Mouse (Mus musculus) right cerebral cortex, postnatal 4 days (tissue): ENCODE measurements around the gene Kcnk6.

Experiments used
- DNase-seq: peaks from one replicate; pipeline ENCODE4 v3.0.0-alpha.2; 2022

The Kcnk6 gene

DNA sequence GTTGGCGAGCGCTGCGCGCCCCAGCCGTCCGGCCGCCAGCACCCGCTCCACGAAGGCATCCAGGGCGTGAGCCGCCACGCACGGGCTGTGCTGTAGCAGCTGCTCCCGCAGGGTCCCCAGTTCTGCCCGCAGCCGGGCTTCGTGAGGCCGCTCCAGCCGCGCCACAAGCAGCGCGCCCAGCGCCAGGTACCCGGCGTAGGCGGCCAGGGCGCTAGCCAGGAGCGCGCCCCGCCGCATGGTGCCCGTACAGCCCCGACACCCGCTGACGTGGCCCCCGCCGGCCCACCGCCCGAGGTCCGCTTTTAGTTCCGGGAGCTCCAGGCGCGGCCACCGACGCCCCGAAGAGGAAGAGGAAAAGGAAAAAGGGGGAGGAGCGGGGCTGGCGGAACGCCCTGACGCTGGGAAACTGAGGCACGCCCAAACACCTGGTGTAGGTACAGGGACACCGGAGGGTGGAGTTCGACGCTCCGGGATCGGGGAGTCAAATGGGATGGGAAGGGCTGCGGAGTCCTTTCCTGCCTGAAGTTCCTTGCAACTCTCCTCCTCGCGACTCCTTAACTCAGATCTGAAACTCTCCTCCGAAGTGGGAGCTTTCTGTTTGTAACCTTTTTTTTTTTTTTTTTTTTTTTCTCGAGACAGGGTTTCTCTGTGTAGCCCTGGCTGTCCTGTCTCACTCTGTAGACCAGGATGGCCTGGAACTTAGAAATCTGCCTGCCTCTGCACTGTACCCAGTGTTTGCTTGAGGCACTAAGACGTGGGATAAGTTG, at the start of gene Kcnk6:
Kcnk6 (minus strand) TSS at position 269 of the 767 bp plus-strand sequence.
- no peak for DNase-seq

DNA sequence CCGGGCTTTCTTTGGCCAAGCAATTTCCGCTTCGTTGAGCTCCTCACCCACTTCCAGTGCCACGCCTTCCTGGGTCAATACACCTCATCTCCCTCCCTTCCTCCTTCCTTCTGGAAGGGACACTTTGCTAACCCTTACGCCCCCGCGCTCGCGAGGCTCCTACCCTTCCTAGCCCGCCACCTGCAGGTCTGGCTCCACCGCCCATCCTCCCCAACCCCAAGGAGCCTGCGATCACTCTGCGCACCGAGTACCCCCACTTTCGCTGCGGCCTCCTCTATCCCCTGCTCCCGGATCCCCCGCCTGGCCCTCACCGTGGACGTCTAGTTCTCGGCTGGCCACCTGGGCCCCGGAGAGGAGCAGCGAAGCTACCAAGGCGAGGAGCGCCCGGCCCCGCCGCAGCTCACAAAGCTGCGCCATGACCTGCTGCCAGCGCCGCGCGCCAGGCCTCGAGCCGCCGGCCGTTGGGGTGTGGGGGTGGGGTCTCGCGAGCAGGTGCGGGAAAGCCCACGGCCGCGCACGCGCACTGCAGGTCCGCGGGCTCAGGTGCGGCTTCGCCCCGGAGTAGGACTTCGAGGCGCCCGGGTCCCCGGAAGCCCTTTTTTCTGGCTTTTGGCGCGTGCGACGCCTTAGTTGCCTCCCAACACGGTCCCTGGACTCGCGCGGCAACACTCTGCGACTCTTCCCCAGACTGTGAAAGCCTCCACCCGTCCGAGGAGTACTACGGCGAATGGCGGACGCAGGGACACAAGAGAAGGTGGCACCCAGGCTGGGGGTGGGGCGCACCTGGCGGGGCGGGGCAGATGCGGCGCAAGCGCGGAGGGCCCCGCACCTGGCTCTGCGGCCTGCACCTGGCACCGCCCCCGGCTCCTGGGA, 49.1 kb upstream of the Kcnk6 start, which contains the start of gene Spint2:
Spint2 (minus strand) TSS at position 712 of the 873 bp plus-strand sequence.
- peak; percentile 49 for DNase-seq

DNA sequence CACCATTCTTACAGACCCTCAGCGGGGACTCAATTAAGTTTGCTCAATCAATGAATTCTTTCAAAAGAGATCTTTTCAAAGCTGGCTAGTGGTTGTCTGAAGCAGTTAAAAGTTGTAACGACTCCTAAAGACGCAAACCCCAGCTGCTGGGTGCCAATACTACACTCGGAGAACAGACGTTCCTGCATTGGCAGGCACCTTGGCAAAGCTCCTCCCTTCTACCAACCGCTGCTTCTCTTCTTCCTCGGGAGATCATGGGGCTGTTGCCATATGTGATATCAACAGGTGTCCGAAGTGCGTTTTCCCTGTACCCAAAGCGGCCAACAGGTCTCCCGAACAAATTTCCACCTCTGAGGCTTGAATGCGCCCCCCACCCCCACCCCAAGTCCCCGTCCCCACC, 48.5 kb upstream of the Kcnk6 start:
- no peak for DNase-seq

DNA sequence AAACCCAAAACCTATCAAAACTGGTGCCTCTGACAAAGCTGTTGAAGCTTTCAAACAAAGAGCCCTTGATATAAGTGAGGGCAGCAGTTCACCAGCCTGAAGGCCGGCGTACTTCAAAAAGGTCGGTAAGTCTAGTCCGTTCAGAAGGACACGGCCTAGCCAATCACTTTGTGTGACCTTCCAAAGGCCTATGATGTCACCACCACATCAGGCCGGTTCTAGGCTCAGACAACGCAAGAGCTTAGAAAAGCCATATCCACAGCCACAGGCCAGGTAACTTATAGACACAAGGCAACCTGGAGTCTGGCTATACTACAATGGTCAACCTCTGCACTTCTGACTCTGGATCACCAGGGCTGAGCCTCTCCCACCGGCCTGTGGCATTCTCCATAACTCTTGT, 47.6 kb upstream of the Kcnk6 start:
- DNase-seq, result no peak

DNA sequence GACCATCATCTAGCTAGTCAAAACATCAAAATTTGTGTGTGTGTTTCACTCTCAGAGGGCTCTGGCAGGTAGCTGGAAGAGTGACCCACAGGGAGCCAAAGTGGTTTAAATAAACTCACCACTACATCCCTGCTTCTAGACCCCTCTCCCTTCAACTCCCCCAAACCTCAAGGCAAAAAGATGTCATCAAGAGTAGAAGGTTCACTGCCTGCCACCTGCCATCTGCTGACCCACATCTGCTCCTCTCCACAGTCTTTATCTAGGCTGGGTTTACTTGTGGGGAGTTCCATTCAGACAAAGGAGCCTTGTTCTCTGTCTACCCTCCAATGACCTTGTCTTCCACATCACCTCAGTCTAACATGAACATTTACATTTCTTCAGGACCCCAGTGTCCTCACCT, 46.9 kb upstream of the Kcnk6 start:
- DNase-seq, result no peak

DNA sequence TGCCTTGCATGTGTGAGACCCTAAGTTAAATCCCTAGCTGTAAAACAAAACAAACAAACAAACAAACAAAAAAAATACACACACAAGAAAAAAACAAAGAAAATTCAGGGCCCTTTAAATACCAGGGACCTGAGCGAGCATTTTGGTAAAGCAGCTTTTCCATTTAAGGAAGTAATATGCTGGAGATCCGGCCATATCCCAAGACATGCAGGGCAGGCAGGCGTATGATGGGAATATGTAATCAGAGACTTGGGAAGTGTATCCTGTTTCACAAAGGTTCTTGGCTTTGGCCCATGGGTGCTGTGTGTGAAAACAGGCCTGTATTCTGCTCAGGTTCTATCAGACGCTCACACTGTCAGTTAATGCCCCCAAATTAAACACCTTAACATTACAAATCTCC, 45.2 kb upstream of the Kcnk6 start:
- no peak for DNase-seq

DNA sequence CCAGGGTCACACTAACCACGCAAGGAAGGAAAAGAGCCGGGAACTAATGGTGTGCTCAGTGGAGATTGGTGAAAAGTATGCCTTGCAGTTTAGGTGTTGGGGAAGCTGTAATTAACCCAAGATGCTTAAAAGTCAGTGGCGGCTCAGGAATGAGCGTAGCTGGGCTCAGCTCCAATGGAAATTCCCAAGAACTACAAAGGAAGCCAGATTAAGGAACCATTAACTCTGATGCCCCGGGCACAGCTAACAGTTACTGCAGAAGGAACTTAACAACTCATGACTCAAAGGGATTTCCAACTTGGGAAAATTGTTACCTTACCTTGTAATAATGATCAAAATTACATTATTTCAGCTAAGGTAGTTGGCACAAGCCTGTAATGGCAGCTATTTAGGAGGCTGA, 44.4 kb upstream of the Kcnk6 start:
- DNase-seq, result no peak

DNA sequence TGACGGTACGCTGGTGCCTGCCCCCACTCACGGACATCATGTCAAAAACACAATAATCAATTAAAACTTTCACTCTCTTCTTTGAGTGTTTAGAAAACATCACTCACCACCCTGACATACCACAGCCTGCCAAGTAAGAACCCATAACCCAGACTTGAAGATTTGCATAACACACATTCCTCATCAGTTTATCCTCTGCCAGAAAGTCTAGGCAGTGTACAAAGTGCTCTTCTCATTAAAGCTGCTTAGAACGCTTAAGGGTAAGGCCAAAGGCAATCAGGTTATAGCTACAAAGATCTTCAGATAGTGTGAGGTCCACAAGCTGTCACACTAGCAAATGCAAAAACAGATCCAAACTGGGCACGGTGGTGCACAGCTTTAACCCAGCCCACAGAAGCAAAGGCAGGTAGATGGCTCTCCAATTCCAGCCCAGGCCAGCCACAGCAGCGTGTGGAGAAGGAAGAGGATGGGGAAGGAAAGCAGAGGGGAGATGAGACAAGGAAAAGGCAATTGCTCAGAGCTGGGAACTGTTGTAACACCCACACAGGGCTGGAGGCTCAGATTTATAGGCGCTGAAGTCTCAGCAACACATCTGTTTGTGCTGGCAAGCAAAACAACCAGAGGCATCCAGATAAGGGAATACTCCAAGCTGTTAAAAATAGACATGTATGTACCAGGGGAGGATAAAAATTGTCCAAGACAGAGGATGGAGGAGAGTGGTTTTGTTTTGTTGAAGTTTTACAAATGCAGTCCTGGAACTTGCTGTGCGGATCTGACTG, 39.6 kb upstream of the Kcnk6 start:
- no peak for DNase-seq

DNA sequence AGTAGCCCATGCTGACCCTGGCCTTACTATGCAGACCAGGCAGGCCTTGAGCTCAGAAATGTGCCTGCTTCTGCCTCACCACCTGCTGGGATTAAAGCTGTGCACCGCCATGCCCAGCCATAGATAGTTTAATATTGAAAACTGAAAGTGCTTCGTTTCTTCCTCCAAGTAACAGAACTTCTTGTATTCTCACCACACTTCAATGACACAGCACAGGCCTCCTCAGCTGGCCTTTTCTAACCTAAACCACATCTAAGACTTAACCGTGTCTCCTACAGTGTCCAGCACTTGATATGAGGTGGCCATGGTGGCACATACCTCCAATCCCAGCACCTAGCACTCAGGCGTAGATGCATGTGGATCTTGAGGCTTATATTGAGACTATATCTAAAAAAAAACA, 38.1 kb upstream of the Kcnk6 start:
- DNase-seq, result no peak

DNA sequence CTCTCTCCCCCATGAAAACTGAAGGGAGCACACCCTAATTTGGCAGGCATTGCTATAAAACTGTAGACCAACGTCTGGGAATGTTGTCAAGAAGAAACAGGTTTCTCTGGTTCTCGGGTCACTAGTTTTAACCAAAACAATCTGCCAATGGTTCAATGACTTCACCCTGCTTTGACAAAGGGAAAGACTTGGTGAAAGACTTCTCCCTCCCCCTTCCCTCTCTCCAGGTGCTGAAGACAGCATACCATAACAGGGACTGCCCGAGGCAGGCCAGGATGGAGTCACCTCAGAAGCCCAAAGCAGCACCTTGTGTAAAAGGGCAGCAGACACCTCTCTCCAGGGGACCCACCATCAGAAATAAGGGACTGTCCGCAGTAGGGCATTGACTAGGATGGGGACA, 34.6 kb upstream of the Kcnk6 start:
- no peak for DNase-seq

DNA sequence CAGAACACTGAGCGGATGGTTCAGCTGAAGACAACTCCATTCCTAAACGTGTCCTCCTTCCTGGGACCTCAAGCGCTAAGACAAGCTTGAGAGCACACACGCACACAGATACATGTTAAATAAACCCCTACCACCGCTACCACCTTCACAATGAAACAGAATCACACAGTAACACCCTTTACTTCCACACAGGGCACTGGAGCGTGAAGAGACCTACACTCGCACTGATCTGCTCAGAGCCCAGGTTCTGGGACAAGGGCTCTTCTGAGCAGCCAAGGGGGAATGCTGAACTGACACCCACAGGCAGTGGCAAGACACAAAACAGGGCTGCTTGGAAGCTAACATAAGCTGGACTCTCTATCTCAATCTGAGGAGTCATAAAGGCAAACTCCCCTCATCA, 33.3 kb upstream of the Kcnk6 start:
- no peak for DNase-seq

DNA sequence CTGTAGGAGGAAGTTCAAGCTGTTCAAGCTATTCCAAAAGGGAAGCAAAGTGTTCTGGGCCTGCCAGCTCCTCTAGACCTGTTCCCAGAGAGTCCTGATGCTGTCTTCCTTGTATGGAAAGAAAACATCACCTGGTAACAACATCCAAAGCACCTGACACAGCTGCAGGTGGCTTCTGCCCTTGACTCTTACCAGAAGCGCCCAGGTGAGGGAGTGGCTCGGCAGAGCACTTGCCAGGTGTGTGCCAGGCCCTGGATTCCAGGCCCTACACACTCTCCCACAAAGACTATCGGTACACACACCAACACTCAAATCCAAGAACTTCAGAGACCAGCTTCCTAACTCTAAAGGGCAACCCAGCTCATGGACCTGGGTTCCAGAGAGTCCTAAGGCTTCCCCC, 31.5 kb upstream of the Kcnk6 start:
- no peak for DNase-seq

DNA sequence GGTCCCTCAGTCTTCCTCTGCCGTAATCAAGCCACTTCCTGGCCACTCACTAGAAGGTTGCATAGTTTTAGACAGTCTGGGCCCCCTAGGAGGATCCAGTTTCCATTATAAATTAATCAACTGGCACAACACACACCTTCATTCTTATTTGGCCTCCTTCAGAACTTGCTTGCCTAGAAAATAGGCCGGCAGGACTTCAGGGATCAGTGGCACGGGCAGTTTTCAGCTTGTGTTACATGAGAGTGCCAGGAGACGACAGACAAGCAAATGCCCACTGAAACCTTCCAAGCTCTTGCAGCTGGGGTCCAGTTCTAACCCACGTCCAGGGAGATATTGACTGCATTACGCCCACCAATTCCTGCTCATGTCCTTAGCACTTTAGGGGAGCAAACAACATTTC, 29.8 kb upstream of the Kcnk6 start:
- no peak for DNase-seq

DNA sequence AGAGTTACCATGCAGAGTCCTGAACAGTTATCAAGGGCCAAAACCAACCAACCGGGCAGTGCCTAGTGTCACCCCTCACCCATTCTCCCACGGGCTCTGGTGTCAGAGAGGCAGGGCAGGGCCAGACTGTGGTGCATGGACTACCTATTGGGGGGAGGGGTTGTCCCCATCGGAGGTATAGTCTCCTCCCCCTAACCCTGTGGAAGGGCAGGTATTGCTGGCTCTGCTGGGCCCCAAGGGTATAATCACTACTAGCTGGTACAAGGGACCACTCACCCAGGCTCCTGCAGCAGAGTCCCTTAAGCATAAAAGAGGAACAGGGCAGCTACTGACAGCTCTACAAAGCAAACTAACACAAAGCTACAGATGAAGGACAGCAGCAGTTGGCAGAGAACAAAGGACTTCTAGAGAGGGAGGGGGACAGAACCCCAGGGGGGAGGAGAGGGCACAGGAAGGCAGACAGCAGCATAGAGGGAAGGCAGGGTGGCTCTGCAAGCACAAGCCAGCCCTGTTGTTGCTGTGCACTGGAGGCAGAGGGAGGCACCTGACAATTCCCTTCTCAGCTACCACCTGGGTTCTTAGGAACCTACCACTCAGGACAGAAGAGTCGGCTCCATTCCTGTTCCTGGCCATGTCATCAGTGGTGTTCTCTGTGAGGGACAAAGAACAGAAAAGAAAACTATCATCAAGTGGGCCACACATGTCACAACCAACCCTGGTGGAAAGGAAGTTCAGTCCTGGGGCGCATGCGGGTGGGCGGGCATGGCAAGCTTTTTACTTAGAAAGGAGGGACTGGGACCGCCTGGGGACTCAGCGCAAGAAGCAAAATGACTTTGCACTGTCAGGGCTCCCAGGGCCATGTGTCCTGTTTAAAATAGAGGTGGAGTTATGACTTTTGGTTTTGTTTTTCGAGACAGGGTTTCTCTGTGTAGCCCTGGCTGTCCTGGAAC, 27.7 kb upstream of the Kcnk6 start:
- DNase-seq, result no peak

DNA sequence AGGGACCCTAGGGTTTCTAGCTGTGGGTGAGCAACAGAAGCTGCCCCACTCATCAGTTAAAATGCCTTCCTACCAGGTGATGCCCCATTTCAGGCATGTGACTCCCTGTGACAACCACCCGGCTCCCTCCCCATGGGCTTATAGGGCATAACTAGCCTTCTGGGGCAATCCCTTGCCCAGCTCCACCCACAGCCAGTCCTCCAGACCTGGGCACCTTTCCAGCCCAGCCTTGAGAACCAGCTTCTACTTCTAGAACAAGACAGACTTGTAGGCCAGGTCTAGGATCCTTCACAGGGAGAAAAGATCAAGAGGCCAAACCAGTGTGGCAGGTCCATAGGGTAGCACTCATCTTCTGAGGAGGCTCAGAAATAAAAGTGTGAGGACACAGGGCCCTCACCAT, 25.1 kb upstream of the Kcnk6 start:
- DNase-seq, result no peak

DNA sequence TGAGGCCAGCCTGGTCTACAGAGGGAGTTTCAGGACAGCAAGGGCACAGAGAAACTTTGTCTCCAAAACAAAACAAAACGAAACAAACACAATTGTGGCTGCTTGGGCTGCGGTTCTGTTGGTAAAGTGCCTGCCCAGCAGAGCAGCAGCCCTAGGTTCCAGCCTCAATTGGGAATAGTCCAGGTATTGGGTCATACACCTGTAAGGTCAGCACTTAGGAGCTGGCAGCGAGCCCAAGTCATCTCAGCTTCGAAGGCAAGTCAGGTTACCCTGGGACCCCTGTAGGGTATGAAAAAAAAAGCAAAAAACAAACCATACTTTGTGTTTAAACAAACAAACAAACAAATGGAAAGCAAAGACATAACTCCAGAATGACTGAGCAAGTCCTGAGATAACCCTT, 23.6 kb upstream of the Kcnk6 start:
- DNase-seq, result no peak

DNA sequence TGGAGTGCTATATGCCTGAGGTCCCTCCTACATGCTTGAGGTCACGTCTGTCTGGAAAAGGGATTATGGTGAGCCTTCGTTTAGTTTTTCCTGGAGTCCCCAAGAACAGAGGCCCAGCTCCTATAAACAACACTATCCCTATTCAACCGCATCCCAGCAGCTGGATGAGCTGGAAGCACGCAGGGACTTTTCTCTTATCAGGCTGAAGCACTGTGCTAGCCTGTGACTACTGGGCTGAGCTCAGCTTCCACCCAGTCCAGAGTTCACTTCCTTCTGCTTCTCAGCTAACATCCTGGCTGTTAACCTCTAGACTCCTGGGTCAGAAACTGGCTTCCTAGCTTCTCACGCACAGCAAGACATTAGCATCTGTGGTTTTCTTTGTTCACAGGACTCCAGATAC, 21.5 kb upstream of the Kcnk6 start:
- no peak for DNase-seq

DNA sequence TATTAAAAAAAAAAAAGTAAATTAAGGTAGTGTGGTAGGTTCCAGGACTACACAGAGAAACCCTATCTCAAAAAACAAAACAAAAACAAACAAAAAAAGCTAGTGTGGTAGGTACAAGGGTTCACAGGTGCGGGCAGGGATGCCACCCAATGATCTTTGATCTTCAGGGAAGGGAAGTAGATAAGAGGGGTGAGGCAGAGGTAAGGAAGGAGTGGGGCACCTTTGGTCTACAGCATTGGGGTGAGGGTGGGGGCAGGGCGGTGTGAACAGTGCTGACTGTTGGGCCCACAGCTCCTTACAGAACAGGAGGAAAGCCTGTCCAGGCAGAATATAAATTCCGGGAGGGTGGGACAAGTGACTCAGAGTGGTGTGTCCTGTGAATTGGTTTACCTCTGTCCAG, 18.9 kb upstream of the Kcnk6 start:
- no peak for DNase-seq

DNA sequence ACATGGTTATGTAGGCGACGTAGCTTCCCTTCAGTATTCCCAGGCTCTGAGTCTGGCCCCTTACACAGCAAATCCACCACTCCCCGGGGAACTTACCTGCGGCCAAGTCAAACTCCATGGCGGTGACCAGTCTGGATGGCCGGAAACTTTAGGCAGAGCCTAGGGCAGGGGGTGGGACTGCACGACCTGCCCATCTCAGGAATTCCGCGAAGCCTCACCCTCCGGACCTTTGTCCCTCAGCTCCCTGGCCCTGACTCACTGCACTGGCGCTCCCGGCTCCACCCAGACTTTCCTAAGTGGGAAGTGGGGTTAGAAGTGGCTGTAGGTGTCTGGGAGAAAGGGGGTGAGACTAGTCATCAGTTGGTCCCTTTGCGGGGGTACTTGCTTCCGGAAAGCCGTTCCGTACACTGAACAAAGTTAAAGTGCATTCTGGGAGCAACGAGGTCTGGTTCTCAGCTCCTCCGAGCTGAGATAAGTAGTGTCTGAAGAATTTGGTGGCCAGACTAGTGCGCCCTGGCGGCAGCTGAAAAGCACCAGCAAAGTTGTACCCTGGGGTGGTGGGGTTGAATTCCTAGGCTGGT, 16.0 kb upstream of the Kcnk6 start, which contains the start of gene 2200002D01Rik:
2200002D01Rik (minus strand) TSS at position 206 of the 581 bp plus-strand sequence.
- DNase-seq, result no peak

DNA sequence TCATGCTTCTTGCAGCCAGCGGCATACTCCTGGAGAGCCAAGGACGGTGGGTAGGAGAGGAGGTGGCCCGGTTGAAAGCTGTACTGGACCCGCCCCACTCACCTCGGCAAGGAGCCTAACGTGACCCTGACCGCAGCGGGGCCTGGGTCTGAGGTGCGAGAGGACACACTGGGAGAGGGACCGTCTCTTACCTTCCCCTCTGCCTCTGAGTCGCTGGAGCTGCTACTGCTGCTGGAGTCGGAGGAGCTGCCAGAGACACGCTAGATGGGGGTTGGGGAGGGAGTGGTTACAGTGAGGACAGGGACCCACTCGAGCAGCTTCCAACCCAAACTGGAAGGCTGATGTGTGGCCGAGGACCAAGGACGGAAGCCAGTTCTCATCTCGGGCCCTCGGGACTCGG, 15.4 kb upstream of the Kcnk6 start:
- DNase-seq, result no peak

DNA sequence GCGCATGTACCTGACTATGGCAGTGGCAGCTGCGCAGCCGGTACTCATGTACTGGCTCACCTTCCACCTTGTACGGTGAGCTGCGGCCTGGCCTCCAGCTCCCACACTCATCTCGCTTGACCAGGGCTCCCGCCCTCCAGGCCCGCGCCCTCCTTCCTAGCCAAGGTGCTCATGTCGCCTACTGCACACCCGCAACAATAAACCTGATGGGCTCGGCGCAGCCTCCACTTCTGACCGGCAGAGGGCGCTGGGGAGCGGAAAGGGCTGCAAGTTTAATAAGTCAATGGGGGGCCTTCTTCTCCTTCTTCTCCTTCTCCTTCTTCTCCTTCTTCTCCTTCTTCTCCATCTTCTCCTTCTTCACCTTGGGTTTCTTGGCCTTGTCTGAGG, 15.0 kb upstream of the Kcnk6 start:
- peak; percentile 82 for DNase-seq
